Mouse (Mus musculus) midbrain, embryonic 16.5 days (tissue): ENCODE results near the gene Stam. TPM values are rescaled to one million over a fixed set of nuclear protein-coding genes. Genes with fewer than 3 reads are reported as not detected.

Experiments
- ATAC-seq: fragments of 200-750 bp; cut with Nextera tagmentation; 2 replicates; pipeline ENCODE4 v1.8.0; 2017; ENCODE audit warnings: moderate TSS enrichment
- H3K27ac ChIP-seq: fragments of 300-500 bp; sonication (generic); 2 replicates; pipeline ENCODE4 v1.5.1; 2014; ENCODE audit warnings: mild to moderate bottlenecking, low read length, mixed read lengths
- H3K27me3 ChIP-seq: fragments of 300-500 bp; sonication (generic); 2 replicates; pipeline ENCODE4 v1.6.1; 2014; ENCODE audit warnings: low read depth, low read length, mixed read lengths; ENCODE audit not compliant: control insufficient read depth, insufficient read depth
- H3K36me3 ChIP-seq: fragments of 300-500 bp; sonication (generic); 2 replicates; pipeline ENCODE4 v1.6.1; 2014; ENCODE audit warnings: mild to moderate bottlenecking, low read length, moderate library complexity, mixed read lengths; ENCODE audit not compliant: control insufficient read depth, insufficient read depth
- H3K4me1 ChIP-seq: fragments of 300-500 bp; sonication (generic); 2 replicates; pipeline ENCODE4 v1.6.1; 2014; ENCODE audit warnings: mild to moderate bottlenecking, low read length, mixed read lengths; ENCODE audit not compliant: control insufficient read depth, insufficient read depth
- H3K4me2 ChIP-seq: fragments of 300-500 bp; sonication (generic); 2 replicates; pipeline ENCODE4 v1.6.1; 2014; ENCODE audit warnings: mild to moderate bottlenecking, low read length, mixed read lengths
- H3K4me3 ChIP-seq: fragments of 300-500 bp; sonication (generic); 2 replicates; pipeline ENCODE4 v1.5.1; 2014; ENCODE audit warnings: low read depth, mild to moderate bottlenecking, low read length, moderate library complexity, mixed read lengths
- H3K9ac ChIP-seq: fragments of 300-500 bp; sonication (generic); 2 replicates; pipeline ENCODE4 v1.6.1; 2014; ENCODE audit warnings: low read depth, low read length, mixed read lengths
- H3K9me3 ChIP-seq: fragments of 300-500 bp; sonication (generic); replicated peaks from 2 replicates; pipeline ENCODE4 v1.6.1; 2014; ENCODE audit warnings: mild to moderate bottlenecking, low read length, mixed read lengths; ENCODE audit not compliant: control insufficient read depth, poor library complexity, severe bottlenecking
- WGBS: fragments of 180-500 bp; shearing (Covaris S2); extraction: QIAGEN DNeasy Blood & Tissue Kit; methylation state at CpG from one replicate; pipeline ENCODE4 v1.1.7; 2014; 5-methylcytosine and 5-hydroxymethylcytosine counted together
- polyA plus RNA-seq: library from polyadenylated mRNA; unstranded; fragments of >200 nt; fragmentation: Nextera tagmentation; extraction: Ambion mirVana; gene quantifications from 2 replicates; pipeline ENCODE4 v1.2.1, GENCODE M21; 2015

Stam gene
- polyA plus RNA-seq, 1 experiment from 2014 or later: 141 TPM

GRCm38 (mm10) chr2:14139590-14139989, 65.7 kb downstream of the Stam start:
- Histone ChIP-seq H3K36me3 (peaks cover 15% of the 10 kb centered on the region), H3K9me3 (no peaks in the 10 kb centered on the region), H3K9ac (no peak overlapping the region), H3K27me3 (no peaks in the 10 kb centered on the region), H3K4me1 (no peaks in the 10 kb centered on the region), H3K4me3 (no peak overlapping the region), H3K27ac (no peak overlapping the region), H3K4me2 (no peak overlapping the region)
- 82% methylated on average over 6 of the region's 6 CpGs for WGBS
- ATAC-seq: no peak

DNA sequence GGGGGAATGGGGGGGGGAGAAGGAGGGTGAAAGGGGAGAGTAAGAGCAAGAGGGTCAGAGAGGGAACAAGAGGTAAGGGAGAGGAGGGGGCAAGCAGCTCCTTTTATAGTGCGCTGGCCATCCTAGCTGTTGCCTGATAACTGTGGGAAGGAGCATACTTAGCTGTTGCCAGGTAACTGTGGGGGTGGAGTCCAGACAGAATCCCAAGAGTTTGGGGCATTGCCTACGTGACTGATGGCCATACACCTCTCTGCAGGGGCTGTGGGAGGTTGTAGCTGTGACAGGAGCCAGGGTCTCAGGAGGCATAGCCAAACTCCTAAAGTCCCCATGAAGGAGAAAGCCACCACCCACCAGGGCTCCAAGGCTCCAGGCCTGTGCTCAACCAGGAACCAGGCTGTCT, 66.1 kb downstream of the Stam start:
- WGBS: 29% methylated on average over 2 of the region's 2 CpGs
- ATAC-seq: 0 out of 2 replicates have a peak, but pooled peaks have one; percentile 45

DNA sequence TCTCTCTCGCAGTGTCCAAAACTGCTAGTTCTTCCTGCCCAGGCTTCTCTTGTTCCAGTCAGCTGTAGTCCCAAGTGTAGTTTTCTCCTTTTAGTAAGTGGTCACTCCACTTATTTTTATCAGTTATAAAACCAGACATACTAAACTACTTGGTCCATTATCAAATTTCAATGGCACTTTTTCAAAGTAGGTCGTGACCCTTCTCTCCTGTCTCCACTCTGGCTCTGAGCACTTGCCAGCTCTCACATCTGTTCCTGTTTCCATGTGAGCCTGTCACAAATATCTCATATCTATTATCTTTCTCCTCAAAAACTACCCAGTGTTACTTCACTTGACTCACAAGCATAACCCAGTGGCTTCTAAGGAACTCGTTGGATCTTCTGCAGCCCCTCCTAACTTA, 71.4 kb downstream of the Stam start:
- Histone ChIP-seq H3K9ac (no peak overlapping the region), H3K27me3 (no peaks in the 10 kb centered on the region), H3K4me3 (no peak overlapping the region), H3K4me2 (no peak overlapping the region), H3K27ac (no peak overlapping the region), H3K4me1 (no peaks in the 10 kb centered on the region), H3K36me3 (peaks cover 17% of the 10 kb centered on the region), H3K9me3 (no peaks in the 10 kb centered on the region)
- no peak for ATAC-seq
- 89% methylated on average over 3 of the region's 3 CpGs for WGBS

More for the DNA sequence above, 66.1 kb downstream of the Stam start:
- no peaks in the 10 kb centered on the region for H3K27me3 ChIP-seq
- H3K27ac ChIP-seq: no peak overlapping the region
- H3K4me3 ChIP-seq: no peak overlapping the region
- H3K4me1 ChIP-seq: no peaks in the 10 kb centered on the region
- H3K9ac ChIP-seq: no peak overlapping the region
- peaks cover 15% of the 10 kb centered on the region for H3K36me3 ChIP-seq
- no peaks in the 10 kb centered on the region for H3K9me3 ChIP-seq
- H3K4me2 ChIP-seq: no peak overlapping the region

DNA sequence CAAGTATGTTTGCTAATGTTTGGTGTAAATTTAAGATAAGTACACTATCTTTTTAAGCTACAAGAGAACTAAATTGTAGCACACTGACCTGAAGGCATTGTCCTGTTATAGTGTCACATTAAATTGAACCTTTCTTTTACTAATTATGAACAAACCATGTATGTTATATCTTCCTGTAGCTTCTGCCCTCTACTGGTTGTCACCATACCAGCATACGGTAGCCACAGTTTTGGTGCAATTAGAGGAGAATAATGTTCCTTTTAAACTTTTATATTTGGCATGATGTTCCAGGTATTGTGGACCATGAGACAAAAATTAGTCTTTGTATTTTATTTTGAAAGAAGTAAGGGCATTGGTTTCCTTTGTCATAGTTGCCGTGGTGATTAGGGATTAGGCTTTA, 73.0 kb downstream of the Stam start:
- Histone ChIP-seq H3K4me3 (no peak overlapping the region), H3K36me3 (peaks cover 15% of the 10 kb centered on the region), H3K27me3 (no peaks in the 10 kb centered on the region), H3K27ac (no peak overlapping the region), H3K4me2 (no peak overlapping the region), H3K9me3 (no peaks in the 10 kb centered on the region), H3K9ac (no peak overlapping the region), H3K4me1 (no peaks in the 10 kb centered on the region)
- WGBS: 84% methylated on average over 2 of the region's 2 CpGs
- no peak for ATAC-seq

DNA sequence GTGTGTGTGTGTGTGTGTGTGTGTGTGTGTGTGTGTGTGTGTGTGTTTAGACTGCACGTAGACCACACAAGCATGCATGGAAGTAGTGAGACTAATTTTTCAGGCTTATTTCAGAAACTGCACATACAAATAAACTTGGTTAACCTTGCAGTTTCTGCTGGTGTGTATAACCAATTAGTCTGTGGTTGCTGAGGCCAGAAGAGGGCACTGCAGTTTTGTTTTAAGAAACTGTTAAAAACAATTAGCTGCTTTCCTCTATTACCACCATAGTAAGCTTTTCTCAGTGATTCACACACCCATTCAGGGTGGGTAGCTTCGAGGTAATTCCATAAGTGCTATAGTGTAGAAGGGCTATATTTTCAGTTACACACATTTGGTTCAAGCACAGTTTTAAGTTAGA, 76.9 kb downstream of the Stam start:
- Histone ChIP-seq H3K4me1 (no peaks in the 10 kb centered on the region), H3K27ac (no peak overlapping the region), H3K27me3 (no peaks in the 10 kb centered on the region), H3K4me3 (no peak overlapping the region), H3K9ac (no peak overlapping the region), H3K4me2 (no peak overlapping the region), H3K36me3 (0 out of 2 replicates have a peak, but pooled peaks cover 8% of the 10 kb centered on the region), H3K9me3 (no peaks in the 10 kb centered on the region)
- no peak for ATAC-seq
- whole genome bisulfite sequencing: 99% methylated on average over 2 of the region's 2 CpGs

GRCm38 (mm10) chr2:14151854-14152253, 78.0 kb downstream of the Stam start:
- ATAC-seq: no peak

DNA sequence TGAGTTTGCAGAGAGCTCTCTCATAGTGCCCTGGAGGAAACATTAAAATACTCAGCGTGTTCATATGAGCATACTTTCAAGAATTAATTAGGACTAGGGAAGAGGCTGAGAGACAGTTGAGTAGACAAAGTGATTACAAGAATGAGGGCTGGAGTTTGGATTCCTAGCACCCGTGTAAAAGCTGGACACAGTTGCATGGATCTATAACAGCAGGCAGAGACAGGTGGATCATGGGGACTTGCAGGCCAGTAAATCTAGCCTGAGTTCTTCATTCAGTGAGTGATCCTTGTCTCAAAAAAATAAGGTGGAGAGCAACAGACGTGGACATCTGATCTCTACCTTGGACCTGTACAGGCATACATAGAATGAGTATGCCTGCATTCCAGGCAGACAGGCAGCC, 85.1 kb downstream of the Stam start:
- Histone ChIP-seq H3K4me2 (no peak overlapping the region), H3K36me3 (no peaks in the 10 kb centered on the region), H3K4me1 (no peaks in the 10 kb centered on the region), H3K27me3 (no peaks in the 10 kb centered on the region), H3K9ac (no peak overlapping the region), H3K9me3 (no peaks in the 10 kb centered on the region), H3K4me3 (no peak overlapping the region), H3K27ac (no peak overlapping the region)
- no peak for ATAC-seq
- 80% methylated on average over 3 of the region's 3 CpGs for WGBS

More at GRCm38 (mm10) chr2:14151854-14152253, 78.0 kb downstream of the Stam start:
- H3K4me1 ChIP-seq: no peaks in the 10 kb centered on the region
- 93% methylated on average over 6 of the region's 6 CpGs for WGBS
- no peak overlapping the region for H3K4me3 ChIP-seq
- H3K27ac ChIP-seq: no peak overlapping the region
- no peak overlapping the region for H3K4me2 ChIP-seq
- H3K9me3 ChIP-seq: no peaks in the 10 kb centered on the region
- no peaks in the 10 kb centered on the region for H3K27me3 ChIP-seq
- 0 out of 2 replicates have a peak, but pooled peaks cover 6% of the 10 kb centered on the region for H3K36me3 ChIP-seq
- no peak overlapping the region for H3K9ac ChIP-seq

DNA sequence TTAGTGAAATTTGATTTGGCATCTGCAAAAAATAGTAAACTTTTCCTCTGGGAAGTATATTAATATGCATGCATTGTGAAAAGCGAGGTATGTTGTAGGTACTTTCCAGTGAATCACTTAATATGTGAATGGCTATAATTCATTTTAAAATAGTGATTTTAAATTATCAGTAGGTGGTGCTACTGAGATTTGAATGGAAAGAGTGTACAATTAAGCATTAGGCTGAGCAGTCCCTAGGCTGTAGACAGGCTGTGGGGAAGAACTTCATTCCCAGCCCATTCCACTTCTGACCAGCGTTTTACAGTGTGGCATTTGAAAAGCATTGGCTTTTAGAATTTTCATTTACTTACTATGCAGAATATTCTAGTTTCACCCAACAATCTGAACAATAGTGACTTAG, 85.9 kb downstream of the Stam start:
- 86% methylated on average over 2 of the region's 2 CpGs for WGBS
- no peak overlapping the region for H3K4me3 ChIP-seq
- no peak overlapping the region for H3K27ac ChIP-seq
- peak; percentile 74 for ATAC-seq
- no peaks in the 10 kb centered on the region for H3K36me3 ChIP-seq
- H3K4me1 ChIP-seq: no peaks in the 10 kb centered on the region
- no peak overlapping the region for H3K4me2 ChIP-seq
- no peak overlapping the region for H3K9ac ChIP-seq
- H3K9me3 ChIP-seq: no peaks in the 10 kb centered on the region
- H3K27me3 ChIP-seq: no peaks in the 10 kb centered on the region

DNA sequence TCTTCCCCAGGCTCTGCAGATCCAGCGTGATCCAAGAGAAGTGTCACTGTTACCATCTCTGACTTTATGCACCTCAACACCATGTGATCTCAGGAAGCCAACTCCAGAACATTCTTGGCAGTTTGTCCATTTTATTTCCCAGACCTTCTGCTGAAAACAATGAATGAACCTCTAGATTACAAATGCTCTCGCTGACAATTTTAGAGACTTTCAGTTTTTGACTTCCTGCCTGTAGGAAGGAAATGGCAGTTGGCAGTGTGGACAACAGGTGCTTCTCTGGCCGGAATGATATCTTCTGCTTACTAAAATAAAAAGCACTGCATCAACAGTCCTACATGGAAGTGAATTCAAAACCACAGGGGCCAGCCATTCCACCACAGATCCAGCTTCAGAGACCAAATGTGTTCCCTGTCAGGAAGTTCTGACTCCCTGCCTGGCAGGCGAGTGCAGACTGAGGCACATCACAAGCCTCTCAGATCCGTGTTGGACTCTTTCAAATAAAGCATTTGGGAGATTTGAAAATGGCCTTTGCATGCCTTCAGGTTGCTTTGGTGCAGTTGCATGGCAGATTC, 90.6 kb downstream of the Stam start:
- H3K36me3 ChIP-seq: no peaks in the 10 kb centered on the region
- no peak overlapping the region for H3K9ac ChIP-seq
- H3K4me1 ChIP-seq: no peaks in the 10 kb centered on the region
- 73% methylated on average over 5 of the region's 5 CpGs for WGBS
- H3K27ac ChIP-seq: no peak overlapping the region
- H3K9me3 ChIP-seq: no peaks in the 10 kb centered on the region
- H3K27me3 ChIP-seq: no peaks in the 10 kb centered on the region
- no peak overlapping the region for H3K4me2 ChIP-seq
- no peak for ATAC-seq
- H3K4me3 ChIP-seq: no peak overlapping the region
